Mouse (Mus musculus) thymus, postnatal 4 days (tissue): ENCODE results near the gene Sorcs3.

Experiments used
- DNase-seq: peaks from one replicate; pipeline ENCODE4 v3.0.0; 2021

Gene Sorcs3

DNA sequence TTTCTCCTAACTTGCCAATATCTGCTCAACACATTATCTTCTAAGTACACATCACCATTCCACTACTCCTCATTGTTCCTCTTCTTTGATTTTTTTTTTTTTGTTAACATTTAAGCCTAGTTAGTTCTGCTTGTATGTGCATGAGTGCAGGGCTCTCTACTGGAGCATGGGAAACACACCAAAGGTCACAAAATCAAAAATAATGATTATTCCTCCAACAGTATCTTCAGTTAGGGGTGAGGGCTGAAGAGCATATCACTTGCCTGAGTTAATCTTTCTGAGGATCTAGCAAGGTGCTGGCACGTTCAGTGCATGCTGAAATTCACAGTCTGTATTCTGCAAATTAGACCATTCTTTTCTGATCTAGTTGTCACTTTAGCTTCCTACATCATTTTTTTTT, 644.6 kb downstream of the Sorcs3 start:
- no peak for DNase-seq
